Mouse (Mus musculus) ES-CJ7 (cell line): ENCODE results near the gene Strc.

Experiments
- DNase-seq: peaks from one replicate; pipeline ENCODE4 v3.0.0; 2011; ENCODE audit warnings: low read depth, low spot score

Strc gene

GRCm38 (mm10) chr2:121354820-121355592 is 32.0 kb downstream of the Strc start, which contains the start of gene Ppip5k1:
TSS of gene Ppip5k1 (minus strand) at chr2:121355396.
- peak; percentile 97 for DNase-seq

- DNase-seq, result no peak
Measured at GRCm38 (mm10) chr2:121354378-121354777, 32.6 kb downstream of the Strc start.

GRCm38 (mm10) chr2:121353156-121353555 is 33.8 kb downstream of the Strc start:
- no peak for DNase-seq

GRCm38 (mm10) chr2:121339057-121339456 is 47.9 kb downstream of the Strc start:
- peak; percentile 35 for DNase-seq

- no peak for DNase-seq
Measured at GRCm38 (mm10) chr2:121329492-121329891, 57.5 kb downstream of the Strc start.

GRCm38 (mm10) chr2:121323693-121324470 is 63.1 kb downstream of the Strc start:
- no peak for DNase-seq

GRCm38 (mm10) chr2:121323041-121323440 is 63.9 kb downstream of the Strc start:
- no peak for DNase-seq

GRCm38 (mm10) chr2:121316278-121316677 is 70.7 kb downstream of the Strc start:
- no peak for DNase-seq
